Mouse (Mus musculus): ENCODE data around the gene Tbc1d1.

The Tbc1d1 gene

GRCm38 (mm10) chr5:64206875-64207274 is 50.8 kb downstream of the Tbc1d1 start:
- DNase-seq (ENCODE audit: low read depth, low spot score), result no peak

DNA sequence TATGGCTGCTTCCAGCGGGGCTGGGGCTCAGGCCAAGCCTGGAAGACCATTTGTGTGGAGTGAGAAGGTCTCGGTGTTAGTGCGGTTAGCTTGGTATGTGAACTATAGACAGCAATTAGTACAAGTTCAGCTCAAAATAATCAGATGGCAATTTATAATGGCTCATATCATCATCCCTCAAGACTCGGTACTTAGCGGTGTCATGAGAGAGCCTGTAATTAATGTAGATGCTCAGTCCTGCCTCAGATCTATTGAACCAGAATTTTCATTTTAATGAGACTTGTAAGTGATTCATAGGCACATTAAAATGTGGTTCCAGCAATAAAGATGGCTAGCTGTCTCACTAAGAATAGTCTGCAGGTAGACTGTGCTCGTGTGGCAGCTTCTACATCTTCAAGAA is 51.7 kb downstream of the Tbc1d1 start:
- DNase-seq (ENCODE audit: low read depth, low spot score), result no peak

GRCm38 (mm10) chr5:64210817-64211216 is 54.7 kb downstream of the Tbc1d1 start:
- no peak for DNase-seq (ENCODE audit: low read depth, low spot score)

- no peak for DNase-seq (ENCODE audit: low read depth, low spot score)
These were observed 55.2 kb downstream of the Tbc1d1 start for GRCm38 (mm10) chr5:64211284-64211683.

DNA sequence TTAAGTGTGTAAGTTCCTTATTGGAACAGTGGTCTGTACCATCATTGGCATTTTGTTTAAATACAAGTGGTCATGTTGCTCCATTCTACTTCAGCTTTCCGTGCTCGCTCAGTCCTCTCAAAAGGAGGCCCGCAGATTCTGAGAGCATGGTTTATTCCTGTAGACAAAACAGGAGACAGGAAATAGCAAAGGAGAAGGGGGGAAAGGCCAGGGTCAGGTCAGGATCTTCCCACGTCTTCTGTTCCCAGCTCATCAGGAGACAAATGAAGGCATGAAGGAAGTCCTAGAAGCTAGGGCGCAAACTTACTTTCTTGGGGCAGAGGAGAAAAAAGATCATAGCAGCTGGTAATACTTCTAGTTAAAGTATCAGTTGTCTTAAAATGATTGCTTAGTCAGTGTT is 56.1 kb downstream of the Tbc1d1 start:
- DNase-seq (ENCODE audit: low read depth, low spot score), result no peak

DNA sequence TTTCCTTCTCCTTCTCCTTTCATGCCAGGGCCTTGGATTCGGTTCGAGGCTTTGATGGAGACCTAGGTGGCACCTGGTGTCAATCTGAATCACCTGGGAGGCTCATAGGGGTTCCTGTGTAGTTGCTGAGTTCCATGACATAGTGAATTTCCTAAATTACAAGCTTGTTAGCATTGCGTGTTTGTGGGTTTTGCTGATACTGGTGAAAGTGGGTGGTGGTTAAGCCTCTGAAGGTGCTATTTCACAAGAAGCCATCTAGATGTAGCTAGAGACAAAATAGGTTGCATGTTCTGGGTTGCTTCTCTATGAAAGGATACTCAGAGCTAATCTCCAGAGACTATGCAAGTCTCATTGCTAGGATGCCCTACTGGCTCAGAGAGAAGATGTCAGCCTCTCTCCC is 56.5 kb downstream of the Tbc1d1 start:
- DNase-seq (ENCODE audit: low read depth, low spot score), result no peak

GRCm38 (mm10) chr5:64215806-64216205 is 59.7 kb downstream of the Tbc1d1 start:
- no peak for DNase-seq (ENCODE audit: low read depth, low spot score)

- DNase-seq (ENCODE audit: low read depth, low spot score), result no peak
These were observed 60.2 kb downstream of the Tbc1d1 start for GRCm38 (mm10) chr5:64216326-64216725.

DNA sequence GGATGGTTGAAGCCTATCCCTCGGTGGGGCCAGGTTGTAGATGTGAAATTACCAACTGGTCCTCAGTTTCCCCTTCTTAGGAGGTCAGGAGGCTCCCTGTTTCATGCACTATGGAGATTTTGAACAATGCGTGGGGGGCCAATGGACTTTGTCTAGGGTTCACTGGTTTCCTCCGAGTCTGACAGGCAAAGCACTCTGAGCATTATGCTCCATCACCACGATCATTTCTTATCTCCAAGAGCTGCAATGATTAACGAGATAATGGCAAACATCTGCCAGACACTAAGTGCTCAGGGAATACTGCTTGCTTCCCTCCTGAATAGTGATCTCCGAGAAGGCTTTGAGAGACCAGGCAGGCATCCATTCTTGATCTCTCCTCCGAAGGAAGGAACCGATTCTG is 61.2 kb downstream of the Tbc1d1 start:
- no peak for DNase-seq (ENCODE audit: low read depth, low spot score)

- no peak for DNase-seq (ENCODE audit: low read depth, low spot score)
These were observed 61.9 kb downstream of the Tbc1d1 start for GRCm38 (mm10) chr5:64217816-64218602.

GRCm38 (mm10) chr5:64218603-64218999 is 62.5 kb downstream of the Tbc1d1 start:
- no peak for DNase-seq (ENCODE audit: low read depth, low spot score)

DNA sequence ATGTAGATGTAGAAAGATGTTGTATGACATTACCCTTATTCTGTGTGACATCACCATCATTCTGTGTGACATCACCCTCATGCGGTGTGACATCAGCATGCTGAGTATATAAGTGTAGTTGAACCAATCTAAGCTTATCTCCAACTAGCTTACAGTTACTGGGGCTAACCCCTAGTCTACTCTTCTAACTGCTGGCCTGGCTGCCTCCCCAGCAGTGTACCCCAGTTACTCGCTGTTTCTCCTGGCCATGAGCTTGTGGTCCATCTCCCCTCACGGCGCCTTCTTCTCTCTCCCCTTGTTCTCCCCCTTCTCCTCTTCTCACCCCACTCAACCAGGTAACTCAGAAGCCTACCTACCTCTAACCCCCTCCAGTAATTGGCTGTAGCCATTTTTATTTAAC is 64.7 kb downstream of the Tbc1d1 start:
- DNase-seq (ENCODE audit: low read depth, low spot score), result no peak

- DNase-seq (ENCODE audit: low read depth, low spot score), result peak; percentile 73
These were observed 68.8 kb downstream of the Tbc1d1 start for GRCm38 (mm10) chr5:64224735-64225425.

DNA sequence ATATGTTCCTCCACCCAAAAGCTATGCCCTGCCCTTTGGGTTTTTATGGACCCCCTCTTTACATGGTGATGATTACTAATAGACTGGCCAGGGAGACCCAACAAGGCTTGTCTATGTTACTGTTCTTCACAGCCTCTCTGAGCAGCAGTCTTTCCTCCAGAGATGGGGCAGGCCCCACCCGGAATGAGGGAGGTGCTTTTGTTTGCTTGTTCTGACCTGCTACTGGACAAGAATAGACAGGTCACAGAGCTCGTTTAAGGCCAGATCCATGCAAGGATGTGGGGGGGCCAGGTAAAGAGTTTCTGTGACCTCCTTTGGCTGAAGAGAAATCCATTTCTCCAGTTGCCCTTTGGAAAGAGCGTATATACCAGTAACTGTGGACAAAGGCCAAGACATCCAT is 72.1 kb downstream of the Tbc1d1 start:
- DNase-seq (ENCODE audit: low read depth, low spot score), result no peak

DNA sequence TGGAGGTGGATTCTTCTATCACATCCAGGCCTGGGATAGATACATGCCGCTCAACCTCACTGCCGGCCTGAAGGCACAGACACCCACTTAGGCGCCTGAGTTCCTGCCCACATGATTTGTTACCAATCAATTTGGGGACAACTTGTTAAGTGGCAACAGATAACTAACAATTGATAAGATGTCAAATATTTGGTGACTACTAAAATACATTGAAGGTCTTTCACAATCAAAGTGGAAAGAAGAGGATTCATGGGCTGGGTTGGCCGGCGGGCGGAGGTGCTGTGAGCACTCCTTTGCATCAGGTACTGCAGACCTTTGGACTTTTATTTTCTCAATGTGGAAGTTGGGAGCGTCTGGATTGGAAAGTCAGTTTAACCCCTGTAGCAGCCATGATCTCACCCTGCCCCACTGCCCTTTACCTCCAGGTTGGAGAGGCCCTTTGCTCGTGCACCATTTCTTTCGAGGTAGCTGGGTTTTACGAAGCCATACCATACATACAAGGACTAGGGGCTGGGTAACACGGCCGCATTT is 73.3 kb downstream of the Tbc1d1 start:
- no peak for DNase-seq (ENCODE audit: low read depth, low spot score)

GRCm38 (mm10) chr5:64230061-64230466 is 74.0 kb downstream of the Tbc1d1 start:
- DNase-seq (ENCODE audit: low read depth, low spot score), result peak; percentile 98

DNA sequence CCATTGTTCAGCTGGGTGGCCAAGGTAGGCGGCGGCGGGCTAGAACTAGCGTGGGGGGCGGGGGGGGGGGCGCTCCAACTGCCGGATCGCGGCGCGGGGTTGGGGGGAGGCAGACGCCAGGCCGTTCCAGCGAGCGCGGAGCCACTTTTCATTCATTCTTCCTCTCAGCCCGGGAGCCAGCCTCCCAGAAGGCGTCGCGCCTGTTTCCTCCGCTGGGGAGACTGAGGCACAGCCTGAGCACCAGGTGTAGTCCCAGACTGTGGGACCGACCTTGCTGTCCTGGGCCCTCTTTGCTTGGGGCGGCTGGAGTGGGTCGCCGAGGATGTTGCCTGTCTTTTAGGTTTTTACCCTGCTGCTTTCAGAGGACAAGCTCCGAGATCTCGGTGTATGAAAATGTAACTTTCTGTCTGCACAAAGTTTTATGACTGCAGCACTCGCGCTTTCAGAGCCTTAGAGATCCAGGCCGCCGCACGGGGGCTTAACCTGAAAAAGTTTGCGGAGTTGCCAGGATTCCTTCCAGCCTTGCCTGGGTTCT is 74.5 kb downstream of the Tbc1d1 start:
- peak; percentile 48 for DNase-seq (ENCODE audit: low read depth, low spot score)

DNA sequence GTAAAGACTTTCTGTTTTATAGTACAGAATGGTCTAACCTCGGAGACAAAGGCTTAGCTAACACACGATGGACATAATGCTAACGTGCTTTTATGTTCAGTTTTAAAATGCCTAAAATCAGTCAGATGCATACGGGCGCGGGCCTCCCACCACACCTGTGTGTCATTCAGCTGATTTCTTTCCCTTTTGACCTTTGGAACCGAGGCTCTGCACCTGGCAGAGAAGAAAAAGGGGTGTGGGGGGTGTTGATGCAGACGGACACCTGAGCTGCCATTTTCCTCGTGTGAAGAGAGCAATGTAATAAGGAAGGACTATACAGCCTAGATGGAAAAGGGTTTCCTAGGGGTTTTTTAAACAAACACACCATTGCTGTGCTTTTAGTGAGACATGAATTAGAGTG is 76.8 kb downstream of the Tbc1d1 start:
- no peak for DNase-seq (ENCODE audit: low read depth, low spot score)

- no peak for DNase-seq (ENCODE audit: low read depth, low spot score)
These were observed 78.3 kb downstream of the Tbc1d1 start for GRCm38 (mm10) chr5:64234269-64234985.

DNA sequence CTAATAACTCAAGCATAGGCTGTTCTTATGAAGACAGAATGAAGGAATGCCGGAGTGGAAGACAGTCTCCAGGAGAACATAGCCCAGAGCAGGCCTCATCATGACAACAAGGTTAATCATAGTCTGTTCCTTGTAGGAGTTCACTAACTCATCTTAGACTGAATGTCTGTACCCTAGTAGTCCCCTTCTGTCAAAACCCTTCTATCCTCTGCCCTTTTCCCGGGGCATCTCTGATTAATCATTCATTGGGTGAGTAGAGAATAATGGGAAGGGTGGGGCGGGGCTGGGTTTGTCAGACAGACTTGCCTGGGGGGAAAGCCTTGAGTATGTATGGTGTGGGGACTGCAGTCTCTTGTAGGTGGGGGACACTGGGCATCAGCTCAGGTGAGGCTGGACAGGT is 79.1 kb downstream of the Tbc1d1 start:
- no peak for DNase-seq (ENCODE audit: low read depth, low spot score)

- no peak for DNase-seq (ENCODE audit: low read depth, low spot score)
These were observed 80.5 kb downstream of the Tbc1d1 start for GRCm38 (mm10) chr5:64236561-64236960.

GRCm38 (mm10) chr5:64237263-64237662 is 81.2 kb downstream of the Tbc1d1 start:
- no peak for DNase-seq (ENCODE audit: low read depth, low spot score)
